Mouse (Mus musculus): ENCODE measurements around the gene Glrb. TPM values are rescaled to one million over a fixed set of nuclear protein-coding genes. Genes with fewer than 3 reads are reported as not detected.
A peak's percentile ranks its signal among the peaks of the same experiment; 100 is the strongest.

The Glrb gene
- polyA plus RNA-seq, 1 experiment from 2014 or later = 10.7 TPM

DNA sequence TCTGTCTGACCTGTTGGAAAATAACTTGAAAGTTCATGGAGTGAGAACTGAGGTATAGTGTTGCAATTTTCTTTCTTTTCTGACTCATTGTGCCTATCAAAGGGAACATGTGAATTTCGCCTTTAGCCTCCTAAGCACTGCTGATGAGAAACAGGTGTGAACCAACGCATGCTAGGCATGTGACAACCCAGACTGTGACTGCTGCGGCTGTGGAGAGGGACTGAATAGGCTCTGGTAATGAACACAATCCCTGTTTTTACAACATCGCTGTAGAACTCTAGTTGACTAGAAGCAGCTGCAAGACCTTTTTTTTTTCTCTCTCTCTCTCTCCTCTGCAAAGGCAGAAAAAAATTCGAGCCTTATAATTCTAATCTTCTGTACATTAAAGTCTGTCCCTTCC lies 34.9 kb downstream of the Glrb start:
- no peak overlapping the region for H3K9ac ChIP-seq
- H3K27me3 ChIP-seq = no peaks in the 10 kb centered on the region
- no peak overlapping the region for H3K27ac ChIP-seq (replicated peaks)
- 8% methylated on average over 5 of the region's 5 CpGs for WGBS
- no peaks in the 10 kb centered on the region for H3K36me3 ChIP-seq
- no peaks in the 10 kb centered on the region; the same call in 1 of the 2 replicates for H3K4me1 ChIP-seq
- no peak for ATAC-seq (ENCODE audit: insufficient number of reproducible peaks, low FRiP score, low TSS enrichment, low read depth)
- H3K4me3 ChIP-seq (replicated peaks) = no peak overlapping the region
- no peaks in the 10 kb centered on the region for H3K9me3 ChIP-seq (replicated peaks)
- no peak overlapping the region for H3K4me2 ChIP-seq (replicated peaks)

DNA sequence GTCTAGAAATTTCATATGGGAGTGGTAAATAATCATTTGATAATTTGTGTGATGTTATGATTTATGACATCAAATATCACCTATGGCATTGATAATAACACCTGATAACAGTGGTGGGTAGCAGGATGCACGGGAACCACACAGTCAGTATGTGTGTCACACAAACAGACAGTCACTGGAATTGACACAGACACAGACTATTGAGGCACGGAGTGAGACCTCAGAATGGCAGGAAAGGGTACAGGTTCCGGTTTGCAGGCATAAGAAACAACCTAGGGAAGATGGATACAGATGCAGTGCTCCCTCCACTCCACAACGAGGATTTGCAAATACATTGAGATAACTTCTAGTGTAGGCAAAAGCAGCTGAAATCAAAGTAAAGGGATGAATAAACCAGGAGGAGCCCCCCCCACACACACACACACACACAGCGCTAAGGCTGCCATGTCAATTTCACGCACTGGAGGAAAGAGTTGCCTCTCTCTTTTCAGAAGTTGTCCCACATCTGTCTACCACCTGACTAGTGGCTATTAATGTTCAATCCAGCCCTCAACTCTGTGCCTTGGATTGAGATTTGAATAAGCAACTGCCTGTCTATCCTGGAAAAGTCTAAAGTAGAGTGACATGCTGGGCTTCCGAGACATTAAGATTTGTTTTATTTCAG lies 38.6 kb downstream of the Glrb start:
- H3K9ac ChIP-seq = no peak overlapping the region
- no peaks in the 10 kb centered on the region for H3K36me3 ChIP-seq
- H3K4me1 ChIP-seq = no peaks in the 10 kb centered on the region; the same call in 1 of the 2 replicates
- WGBS = 54% methylated on average over 7 of the region's 7 CpGs
- no peak for ATAC-seq (ENCODE audit: insufficient number of reproducible peaks, low FRiP score, low TSS enrichment, low read depth)
- no peak overlapping the region for H3K4me3 ChIP-seq (replicated peaks)
- H3K27ac ChIP-seq (replicated peaks) = no peak overlapping the region
- H3K9me3 ChIP-seq (replicated peaks) = no peaks in the 10 kb centered on the region
- no peaks in the 10 kb centered on the region for H3K27me3 ChIP-seq
- H3K4me2 ChIP-seq (replicated peaks) = no peak overlapping the region

DNA sequence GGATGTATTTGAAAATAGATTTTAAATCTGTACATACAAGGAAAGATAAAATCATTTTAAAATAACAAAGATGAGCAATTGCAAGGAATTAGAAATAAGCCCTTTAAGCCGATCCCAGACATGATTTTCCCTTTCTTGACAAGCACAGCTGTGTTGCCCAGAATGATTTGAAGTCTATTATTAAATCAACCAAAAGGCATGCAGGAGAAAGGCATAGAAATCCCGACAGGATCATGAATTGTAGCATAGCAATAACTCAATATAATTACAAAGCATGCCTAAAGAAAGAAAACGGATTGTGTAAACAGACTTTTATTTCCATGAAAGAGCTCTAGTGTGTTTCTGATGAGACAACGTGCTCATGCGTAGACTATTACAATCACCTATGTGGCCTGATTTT lies 39.4 kb downstream of the Glrb start:
- H3K27ac ChIP-seq (replicated peaks) = 0 out of 2 replicates have a peak overlapping the region, but pooled peaks have one; percentile 17
- H3K4me2 ChIP-seq (replicated peaks) = no peak overlapping the region
- ATAC-seq (ENCODE audit: insufficient number of reproducible peaks, low FRiP score, low TSS enrichment, low read depth) = no peak
- no peak overlapping the region for H3K4me3 ChIP-seq (replicated peaks)
- no peaks in the 10 kb centered on the region for H3K9me3 ChIP-seq (replicated peaks)
- no peak overlapping the region for H3K9ac ChIP-seq
- WGBS = 32% methylated on average over 5 of the region's 5 CpGs
- no peaks in the 10 kb centered on the region for H3K36me3 ChIP-seq
- no peaks in the 10 kb centered on the region; the same call in 1 of the 2 replicates for H3K4me1 ChIP-seq
- no peaks in the 10 kb centered on the region for H3K27me3 ChIP-seq

DNA sequence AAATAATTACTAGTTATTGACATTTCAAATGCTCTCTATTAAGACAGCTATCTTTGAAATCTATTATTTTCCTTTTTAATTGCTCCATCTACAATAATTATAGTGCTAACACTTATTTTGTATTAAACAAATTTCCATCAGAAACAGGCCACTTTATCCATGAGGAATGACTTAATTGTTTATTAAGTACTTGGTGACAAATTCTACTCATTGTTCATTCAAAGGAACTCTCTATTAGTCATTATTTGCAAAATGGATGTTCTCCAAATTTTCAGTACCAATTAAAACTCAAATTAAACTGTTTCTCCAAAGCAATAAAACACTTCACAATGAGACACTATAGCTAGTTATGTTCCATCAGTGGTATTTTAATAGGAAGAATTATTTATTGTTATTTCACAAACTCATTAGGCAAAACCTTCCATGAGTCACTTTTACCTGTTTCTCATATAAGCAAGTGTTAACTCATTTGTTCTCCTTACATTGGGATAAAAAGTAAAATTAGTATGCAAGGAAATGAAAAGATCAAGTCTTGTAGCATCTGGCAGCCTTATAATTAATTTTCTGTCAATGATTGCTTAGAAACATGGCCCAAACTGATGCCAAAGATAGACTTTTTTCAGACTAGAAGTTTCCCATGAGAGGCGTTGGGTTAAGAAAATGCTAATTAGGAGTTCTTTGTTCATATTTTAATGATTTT lies 41.8 kb downstream of the Glrb start:
- Histone ChIP-seq H3K9ac (no peak overlapping the region), H3K4me1 (no peaks in the 10 kb centered on the region; the same call in 1 of the 2 replicates), H3K36me3 (no peaks in the 10 kb centered on the region), H3K4me2 (replicated peaks) (no peak overlapping the region), H3K27ac (replicated peaks) (no peak overlapping the region), H3K27me3 (no peaks in the 10 kb centered on the region), H3K9me3 (replicated peaks) (no peaks in the 10 kb centered on the region), H3K4me3 (replicated peaks) (no peak overlapping the region)
- ATAC-seq (ENCODE audit: insufficient number of reproducible peaks, low FRiP score, low TSS enrichment, low read depth) = no peak
- 91% methylated on average over 1 of the region's 1 CpGs for WGBS

DNA sequence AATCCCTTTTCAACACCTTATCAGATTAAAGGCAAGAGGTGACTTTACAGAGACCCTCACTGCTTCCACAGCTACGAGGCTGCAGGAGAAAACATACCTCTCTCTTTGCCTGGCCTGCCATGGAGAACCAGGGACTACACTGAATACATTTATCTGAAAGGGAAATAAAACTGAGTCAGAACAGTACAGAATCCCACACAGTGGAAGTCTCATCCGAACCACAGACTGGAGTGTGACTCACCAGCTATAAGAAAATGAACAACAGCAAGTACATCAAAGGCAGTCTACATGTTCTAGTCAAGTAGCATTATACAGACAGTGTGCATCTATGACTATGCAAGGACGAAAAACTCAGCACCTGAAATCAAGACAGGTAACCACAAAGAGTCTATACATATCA lies 46.1 kb downstream of the Glrb start:
- no peaks in the 10 kb centered on the region for H3K27me3 ChIP-seq
- 79% methylated on average over 3 of the region's 3 CpGs for WGBS
- no peaks in the 10 kb centered on the region for H3K4me1 ChIP-seq
- no peaks in the 10 kb centered on the region for H3K36me3 ChIP-seq
- H3K4me2 ChIP-seq (replicated peaks) = no peak overlapping the region
- H3K9me3 ChIP-seq (replicated peaks) = no peaks in the 10 kb centered on the region
- ATAC-seq (ENCODE audit: insufficient number of reproducible peaks, low FRiP score, low TSS enrichment, low read depth) = no peak
- no peak overlapping the region for H3K4me3 ChIP-seq (replicated peaks)
- H3K9ac ChIP-seq = no peak overlapping the region
- H3K27ac ChIP-seq (replicated peaks) = no peak overlapping the region

DNA sequence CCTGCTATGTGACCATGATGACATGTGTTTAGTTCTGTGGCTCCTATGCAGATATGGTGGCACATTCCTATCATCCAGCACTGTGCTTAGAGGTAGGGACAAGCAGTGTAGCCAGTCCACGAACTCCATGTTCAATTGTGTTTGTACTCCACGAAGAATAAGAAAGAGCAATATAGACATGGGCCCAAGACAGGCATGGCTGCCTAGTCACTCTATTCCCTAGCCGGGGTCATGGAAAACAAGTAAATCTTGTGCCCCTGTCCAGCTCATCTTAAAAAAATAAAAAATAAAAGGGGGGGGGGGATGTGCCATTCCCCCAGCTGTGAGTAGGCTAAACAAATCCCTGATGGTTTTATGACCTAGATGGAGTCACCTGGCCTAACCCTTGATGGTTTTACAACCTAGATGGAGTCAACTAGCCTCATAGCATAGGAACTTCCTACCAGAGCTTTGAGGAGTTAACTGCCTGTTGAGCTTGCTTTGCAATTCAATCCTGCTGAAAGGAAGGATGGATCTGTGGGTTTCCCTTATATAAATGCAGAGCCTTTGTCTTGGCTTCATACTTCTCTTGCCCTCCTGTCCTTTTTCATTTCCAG lies 60.5 kb downstream of the Glrb start:
- H3K36me3 ChIP-seq = no peaks in the 10 kb centered on the region
- H3K9ac ChIP-seq = no peak overlapping the region
- no peak overlapping the region for H3K27ac ChIP-seq (replicated peaks)
- WGBS = 81% methylated on average over 3 of the region's 3 CpGs
- H3K27me3 ChIP-seq = no peaks in the 10 kb centered on the region
- H3K4me2 ChIP-seq (replicated peaks) = no peak overlapping the region
- no peaks in the 10 kb centered on the region for H3K9me3 ChIP-seq (replicated peaks)
- H3K4me1 ChIP-seq = no peaks in the 10 kb centered on the region
- no peak overlapping the region for H3K4me3 ChIP-seq (replicated peaks)
- no peak for ATAC-seq (ENCODE audit: insufficient number of reproducible peaks, low FRiP score, low TSS enrichment, low read depth)

DNA sequence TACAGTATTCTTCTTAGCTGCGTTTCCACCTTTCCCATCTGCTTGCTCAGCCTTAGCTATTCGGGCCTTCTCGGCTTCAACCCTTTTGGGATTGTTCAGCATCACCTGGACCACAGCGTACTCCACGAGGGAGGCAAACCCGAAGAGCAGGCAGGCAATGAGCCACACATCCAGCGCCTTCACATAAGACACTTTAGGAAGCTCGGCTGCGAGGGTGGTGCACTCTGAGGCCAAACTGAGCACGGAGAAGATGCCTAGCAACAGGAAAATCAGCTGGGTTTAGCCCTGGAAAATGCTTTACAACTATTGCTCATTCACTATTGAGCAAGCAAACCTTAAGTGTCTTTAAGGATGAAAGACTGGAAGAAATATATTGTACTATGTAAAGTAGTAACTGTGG lies 62.5 kb downstream of the Glrb start:
- Histone ChIP-seq H3K9me3 (replicated peaks) (no peaks in the 10 kb centered on the region), H3K4me1 (no peaks in the 10 kb centered on the region), H3K36me3 (no peaks in the 10 kb centered on the region), H3K27me3 (no peaks in the 10 kb centered on the region), H3K4me3 (replicated peaks) (no peak overlapping the region), H3K4me2 (replicated peaks) (no peak overlapping the region), H3K27ac (replicated peaks) (no peak overlapping the region), H3K9ac (no peak overlapping the region)
- 87% methylated on average over 10 of the region's 10 CpGs for WGBS
- no peak for ATAC-seq (ENCODE audit: insufficient number of reproducible peaks, low FRiP score, low TSS enrichment, low read depth)

DNA sequence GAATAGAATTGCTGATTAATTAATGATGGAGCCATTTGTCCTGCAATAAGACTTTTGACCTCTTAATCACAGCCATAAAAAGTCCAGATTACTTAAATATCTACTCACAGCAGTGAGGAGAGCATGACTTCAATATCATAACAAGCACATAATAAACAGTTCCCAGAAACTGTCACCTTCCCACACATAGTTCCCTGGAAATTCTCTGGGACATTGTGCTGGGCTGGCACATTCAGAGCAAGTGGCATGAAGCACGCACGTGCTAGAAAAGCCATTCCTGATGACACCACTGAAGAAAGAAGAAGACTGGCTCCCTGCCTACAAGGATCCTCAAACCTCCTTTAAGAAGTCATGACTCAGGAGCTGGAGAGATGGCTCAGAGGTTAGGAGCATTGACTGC lies 67.8 kb downstream of the Glrb start:
- H3K9ac ChIP-seq = no peak overlapping the region
- 86% methylated on average over 2 of the region's 2 CpGs for WGBS
- no peak for ATAC-seq (ENCODE audit: insufficient number of reproducible peaks, low FRiP score, low TSS enrichment, low read depth)

DNA sequence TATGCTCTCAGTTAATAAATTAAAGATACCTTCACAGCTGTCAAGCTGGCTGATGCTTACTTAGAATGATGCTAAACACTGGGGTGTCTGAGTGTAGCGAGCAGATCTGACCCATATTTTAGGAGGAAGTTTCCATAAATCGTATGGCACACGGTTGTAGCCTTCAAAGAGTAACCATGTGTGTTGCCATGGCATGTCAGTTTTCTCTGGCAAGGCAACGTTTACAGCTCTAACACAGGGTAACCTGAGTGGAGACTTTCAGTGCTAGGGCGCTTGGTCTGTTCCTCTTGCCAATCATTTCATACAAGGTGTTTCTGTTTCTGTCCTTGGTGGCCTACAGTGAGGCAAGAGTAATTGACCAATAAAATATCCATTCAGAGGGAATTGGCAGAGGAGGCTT lies 73.6 kb downstream of the Glrb start:
- Histone ChIP-seq H3K9me3 (replicated peaks) (no peaks in the 10 kb centered on the region), H3K4me3 (replicated peaks) (no peak overlapping the region), H3K27ac (replicated peaks) (no peak overlapping the region), H3K36me3 (no peaks in the 10 kb centered on the region), H3K27me3 (no peaks in the 10 kb centered on the region), H3K4me2 (replicated peaks) (no peak overlapping the region), H3K9ac (no peak overlapping the region), H3K4me1 (no peaks in the 10 kb centered on the region)
- 74% methylated on average over 5 of the region's 5 CpGs for WGBS
- no peak for ATAC-seq (ENCODE audit: insufficient number of reproducible peaks, low FRiP score, low TSS enrichment, low read depth)

More for the DNA sequence above, 67.8 kb downstream of the Glrb start:
- Histone ChIP-seq H3K9me3 (replicated peaks) (no peaks in the 10 kb centered on the region), H3K36me3 (no peaks in the 10 kb centered on the region), H3K27me3 (no peaks in the 10 kb centered on the region), H3K4me2 (replicated peaks) (no peak overlapping the region), H3K27ac (replicated peaks) (no peak overlapping the region), H3K4me1 (no peaks in the 10 kb centered on the region), H3K4me3 (replicated peaks) (no peak overlapping the region)

DNA sequence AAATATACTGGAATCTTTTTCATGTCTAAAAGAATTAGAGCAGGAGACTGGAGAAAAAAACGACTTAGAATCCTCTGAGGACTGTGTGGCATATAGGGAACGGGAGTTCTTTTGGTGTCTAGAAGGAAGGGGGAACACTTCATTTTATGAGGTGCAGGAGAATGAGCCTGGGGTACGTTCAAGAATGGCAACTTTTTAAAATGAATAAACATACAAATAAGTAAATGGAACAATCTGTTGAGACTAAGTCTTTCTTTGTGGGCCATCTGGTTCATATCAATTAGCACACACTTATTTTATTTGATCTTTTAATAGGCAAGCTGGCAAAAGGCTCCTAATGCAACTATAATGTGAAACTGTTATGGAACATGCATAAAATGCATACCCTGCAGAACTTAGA lies 75.9 kb downstream of the Glrb start:
- no peaks in the 10 kb centered on the region for H3K4me1 ChIP-seq
- H3K4me3 ChIP-seq (replicated peaks) = no peak overlapping the region
- H3K9ac ChIP-seq = no peak overlapping the region
- no peaks in the 10 kb centered on the region for H3K9me3 ChIP-seq (replicated peaks)
- WGBS = 23% methylated on average over 3 of the region's 3 CpGs
- no peak overlapping the region for H3K27ac ChIP-seq (replicated peaks)
- no peak overlapping the region for H3K4me2 ChIP-seq (replicated peaks)
- no peak for ATAC-seq (ENCODE audit: insufficient number of reproducible peaks, low FRiP score, low TSS enrichment, low read depth)
- H3K36me3 ChIP-seq = no peaks in the 10 kb centered on the region
- H3K27me3 ChIP-seq = no peaks in the 10 kb centered on the region

DNA sequence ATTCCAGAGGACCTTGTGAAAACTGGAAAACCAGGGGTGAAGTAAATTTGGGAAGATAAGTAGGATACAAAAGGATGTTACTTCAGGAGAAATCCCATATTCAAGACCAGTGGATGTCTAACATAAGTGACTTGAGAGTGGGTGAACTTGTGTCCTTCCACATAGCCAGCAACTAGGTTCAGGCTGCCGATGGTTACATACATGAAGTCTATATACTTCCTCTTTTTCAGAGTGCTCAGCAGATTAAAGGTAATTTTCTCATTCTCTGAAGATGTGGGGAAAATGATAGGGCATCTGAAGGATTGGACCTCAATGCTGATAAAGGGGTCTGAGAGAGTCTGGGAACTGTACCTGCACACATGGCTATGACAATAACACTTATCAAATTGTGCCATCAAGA lies 89.5 kb downstream of the Glrb start:
- Histone ChIP-seq H3K36me3 (no peaks in the 10 kb centered on the region), H3K27ac (replicated peaks) (no peak overlapping the region), H3K9ac (no peak overlapping the region), H3K9me3 (replicated peaks) (no peaks in the 10 kb centered on the region), H3K4me3 (replicated peaks) (no peak overlapping the region), H3K4me1 (no peaks in the 10 kb centered on the region), H3K4me2 (replicated peaks) (no peak overlapping the region), H3K27me3 (no peaks in the 10 kb centered on the region)
- WGBS = 84% methylated on average over 1 of the region's 1 CpGs
- ATAC-seq (ENCODE audit: insufficient number of reproducible peaks, low FRiP score, low TSS enrichment, low read depth) = no peak

Measured in embryonic facial prominence, embryonic 15.5 days (tissue).